Mouse (Mus musculus) stomach, embryonic 14.5 days (tissue): Measurements from ENCODE around the gene H1foo. TPM values are rescaled to one million over a fixed set of nuclear protein-coding genes. Genes with fewer than 3 reads are reported as not detected.

Experiments used
- ATAC-seq: fragments of 200-750 bp; cut with Nextera tagmentation; 2 replicates; pipeline ENCODE4 v1.8.0; 2017; ENCODE audit warnings: low read depth, moderate TSS enrichment; ENCODE audit not compliant: insufficient number of reproducible peaks, insufficient read depth, low FRiP score
- H3K27ac ChIP-seq: fragments of 300-500 bp; sonication (generic); 2 replicates; pipeline ENCODE4 v1.5.1; 2014; ENCODE audit warnings: mild to moderate bottlenecking, low read length, moderate library complexity, mixed read lengths
- H3K27me3 ChIP-seq: fragments of 300-500 bp; sonication (generic); 2 replicates; pipeline ENCODE4 v1.6.1; 2014; ENCODE audit warnings: low read length, control low read depth, mixed read lengths; ENCODE audit not compliant: control insufficient read depth, insufficient read depth
- H3K36me3 ChIP-seq: fragments of 300-500 bp; sonication (generic); 2 replicates; pipeline ENCODE4 v1.6.1; 2014; ENCODE audit warnings: mild to moderate bottlenecking, control low read depth, low read length, moderate library complexity, mixed read lengths; ENCODE audit not compliant: control insufficient read depth, insufficient read depth
- H3K4me1 ChIP-seq: fragments of 300-500 bp; sonication (generic); 2 replicates; pipeline ENCODE4 v1.6.1; 2014; ENCODE audit warnings: low read length, control low read depth, mixed read lengths; ENCODE audit not compliant: control insufficient read depth, insufficient read depth
- H3K4me2 ChIP-seq: fragments of 300-500 bp; sonication (generic); replicated peaks from 2 replicates; pipeline ENCODE4 v1.6.1; 2014; ENCODE audit warnings: low read depth, low read length, control low read depth
- H3K4me3 ChIP-seq: fragments of 300-500 bp; sonication (generic); 2 replicates; pipeline ENCODE4 v1.5.1; 2014; ENCODE audit warnings: low read depth, low read length, control low read depth
- H3K9ac ChIP-seq: fragments of 300-500 bp; sonication (generic); replicated peaks from 2 replicates; pipeline ENCODE4 v1.6.1; 2014; ENCODE audit warnings: low read depth, mild to moderate bottlenecking, control low read depth, low read length, moderate library complexity, mixed read lengths
- H3K9me3 ChIP-seq: fragments of 300-500 bp; sonication (generic); 2 replicates; pipeline ENCODE4 v1.6.1; 2016; ENCODE audit warnings: low read depth, low read length, control low read depth; ENCODE audit not compliant: control insufficient read depth
- WGBS: fragments of 180-500 bp; shearing (Covaris S2); extraction: QIAGEN DNeasy Blood & Tissue Kit; methylation state at CpG from one replicate; pipeline ENCODE4 v1.1.7; 2014; 5-methylcytosine and 5-hydroxymethylcytosine counted together
- polyA plus RNA-seq: library from polyadenylated mRNA; unstranded; fragments of >200 nt; fragmentation: Nextera tagmentation; extraction: Ambion mirVana; gene quantifications from 2 replicates; pipeline ENCODE4 v1.2.1, GENCODE M21; 2014

The H1foo gene
- polyA plus RNA-seq, 1 experiment from 2014 or later, result not detected

DNA sequence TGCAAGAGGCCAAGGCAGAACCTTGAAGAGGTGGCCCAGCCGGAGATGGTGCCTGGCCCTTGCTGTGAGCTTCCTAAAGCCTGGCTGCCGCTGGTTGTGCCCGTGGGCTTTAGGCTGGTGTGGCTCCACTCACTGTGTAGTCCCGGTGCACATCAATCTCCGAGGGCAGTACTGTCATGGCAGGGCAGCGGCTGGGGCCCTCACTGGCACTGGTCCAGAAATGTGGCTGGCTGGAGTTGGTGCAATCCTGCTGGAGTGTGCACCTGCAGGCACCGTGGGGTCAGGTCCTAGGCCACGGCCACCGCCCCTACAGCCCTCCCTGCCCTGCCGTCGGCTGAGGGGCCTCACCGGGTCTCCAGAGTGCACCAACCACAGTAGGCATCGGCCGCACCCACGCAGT lies 33.1 kb downstream of the H1foo start:
- peaks cover 6% of the 10 kb centered on the region; the same call in 1 of the 2 replicates for H3K4me1 ChIP-seq
- no peaks in the 10 kb centered on the region for H3K27me3 ChIP-seq
- H3K9ac ChIP-seq, result no peak overlapping the region
- no peak for ATAC-seq
- 76% methylated on average over 15 of the region's 15 CpGs for WGBS
- no peaks in the 10 kb centered on the region for H3K9me3 ChIP-seq
- H3K36me3 ChIP-seq, result peaks cover 12% of the 10 kb centered on the region; the same call in 1 of the 2 replicates
- H3K4me2 ChIP-seq, result no peak overlapping the region
- no peak overlapping the region for H3K4me3 ChIP-seq
- H3K27ac ChIP-seq, result no peak overlapping the region

GRCm38 (mm10) chr6:115978596-115978995 lies 33.9 kb downstream of the H1foo start:
- Histone ChIP-seq H3K4me3 (no peak overlapping the region), H3K27ac (no peak overlapping the region), H3K27me3 (no peaks in the 10 kb centered on the region), H3K4me1 (peaks cover 9% of the 10 kb centered on the region; the same call in 1 of the 2 replicates), H3K4me2 (no peak overlapping the region), H3K36me3 (peaks cover 12% of the 10 kb centered on the region; the same call in 1 of the 2 replicates), H3K9me3 (no peaks in the 10 kb centered on the region), H3K9ac (no peak overlapping the region)
- ATAC-seq, result no peak
- WGBS, result 63% methylated on average over 8 of the region's 8 CpGs

DNA sequence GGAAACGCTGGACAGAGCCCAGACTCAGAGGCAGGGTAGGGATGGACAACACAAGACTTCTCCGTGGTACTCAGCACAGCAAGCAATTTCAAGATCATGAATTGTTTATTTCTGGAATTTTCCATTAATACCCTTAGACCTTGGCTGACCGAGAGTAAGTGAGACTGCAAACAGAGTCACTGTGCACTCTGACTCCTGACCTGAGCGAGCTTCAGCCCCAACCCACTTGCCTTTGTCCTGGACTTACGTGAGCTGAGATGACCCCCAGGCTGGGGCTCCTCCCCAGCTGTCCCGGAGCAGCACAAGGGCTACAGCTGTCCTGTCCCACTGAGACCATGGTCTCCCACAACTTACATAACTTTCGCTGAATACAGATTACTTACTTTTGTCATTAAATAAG lies 38.2 kb downstream of the H1foo start:
- Histone ChIP-seq H3K36me3 (no peaks in the 10 kb centered on the region), H3K4me2 (no peak overlapping the region; the same call in 1 of the 2 replicates), H3K27me3 (no peaks in the 10 kb centered on the region), H3K9me3 (no peaks in the 10 kb centered on the region), H3K27ac (peak overlapping the region; percentile 68; the same call in 1 of the 2 replicates), H3K4me1 (peaks cover 38% of the 10 kb centered on the region), H3K9ac (no peak overlapping the region), H3K4me3 (no peak overlapping the region)
- WGBS, result 44% methylated on average over 7 of the region's 7 CpGs
- no peak for ATAC-seq

GRCm38 (mm10) chr6:115983306-115984038 lies 38.7 kb downstream of the H1foo start:
- WGBS, result 47% methylated on average over 12 of the region's 12 CpGs
- Histone ChIP-seq H3K4me1 (peaks cover 38% of the 10 kb centered on the region), H3K36me3 (no peaks in the 10 kb centered on the region), H3K4me2 (no peak overlapping the region; the same call in 1 of the 2 replicates), H3K27me3 (no peaks in the 10 kb centered on the region), H3K4me3 (no peak overlapping the region), H3K27ac (peak overlapping the region; percentile 68), H3K9ac (no peak overlapping the region), H3K9me3 (no peaks in the 10 kb centered on the region)
- ATAC-seq, result no peak

GRCm38 (mm10) chr6:115984580-115984979 lies 39.8 kb downstream of the H1foo start:
- 0 out of 2 replicates have a peak overlapping the region, but pooled peaks have one; percentile 17 for H3K4me2 ChIP-seq
- H3K27ac ChIP-seq, result no peak overlapping the region
- H3K4me3 ChIP-seq, result no peak overlapping the region
- H3K36me3 ChIP-seq, result no peaks in the 10 kb centered on the region
- H3K9ac ChIP-seq, result no peak overlapping the region
- ATAC-seq, result no peak
- H3K4me1 ChIP-seq, result peaks cover 38% of the 10 kb centered on the region
- no peaks in the 10 kb centered on the region for H3K9me3 ChIP-seq
- 46% methylated on average over 7 of the region's 7 CpGs for WGBS
- H3K27me3 ChIP-seq, result no peaks in the 10 kb centered on the region

DNA sequence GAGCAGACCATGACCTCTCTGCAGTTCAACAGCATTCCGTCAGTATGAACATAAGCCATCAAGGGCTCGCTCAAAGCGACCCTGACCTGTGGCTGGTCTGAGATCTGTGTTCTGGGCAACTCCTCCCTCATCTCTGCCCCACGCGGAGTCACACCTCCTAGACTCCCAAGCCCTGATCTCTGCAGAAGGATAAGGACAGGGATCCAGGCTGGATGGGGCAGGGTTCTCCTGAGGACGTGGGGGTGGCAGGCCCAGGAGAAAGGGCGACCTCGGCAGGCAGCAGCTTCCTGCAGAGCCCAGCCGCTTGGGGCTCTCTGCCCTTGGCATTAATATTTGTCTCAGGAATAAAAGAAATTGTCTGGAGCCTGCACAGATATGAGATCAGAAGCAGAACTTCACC lies 40.9 kb downstream of the H1foo start:
- Histone ChIP-seq H3K36me3 (no peaks in the 10 kb centered on the region), H3K4me2 (peak overlapping the region; percentile 17; the same call in 1 of the 2 replicates), H3K4me1 (peaks cover 40% of the 10 kb centered on the region), H3K9ac (no peak overlapping the region), H3K27ac (no peak overlapping the region), H3K27me3 (no peaks in the 10 kb centered on the region), H3K9me3 (no peaks in the 10 kb centered on the region), H3K4me3 (no peak overlapping the region)
- no peak for ATAC-seq
- WGBS, result 39% methylated on average over 9 of the region's 9 CpGs

DNA sequence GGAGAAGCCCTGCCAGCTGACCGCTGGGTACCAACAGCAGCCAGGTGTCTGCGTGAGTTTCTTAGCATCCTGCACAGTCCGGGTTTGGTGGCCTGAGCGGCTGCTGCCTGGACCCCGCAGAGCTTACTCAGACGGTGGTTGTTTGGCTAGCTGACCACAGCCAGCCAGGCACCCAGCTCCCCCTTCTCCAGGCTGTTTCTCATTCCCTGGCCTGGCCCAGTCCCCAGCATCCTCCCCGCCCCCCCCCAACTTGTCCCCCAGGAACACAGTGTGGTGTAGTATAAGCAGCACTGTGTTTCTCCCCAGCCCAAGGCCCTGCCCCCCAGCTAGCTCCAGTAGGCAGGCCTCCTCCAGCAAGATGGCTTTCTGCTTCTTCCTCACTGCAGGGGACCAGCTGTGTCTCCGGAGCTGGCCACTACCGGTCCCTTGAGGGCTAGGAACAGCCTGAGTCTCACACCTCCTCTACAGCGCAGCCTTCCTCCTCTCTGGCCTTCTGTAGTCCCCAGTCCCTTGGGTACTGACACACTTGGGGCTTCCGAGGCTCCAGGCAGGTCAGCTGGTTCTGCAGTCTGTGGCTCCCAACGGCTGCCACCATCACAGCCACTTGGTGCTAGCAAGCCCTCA lies 41.8 kb downstream of the H1foo start:
- Histone ChIP-seq H3K4me3 (no peak overlapping the region), H3K4me1 (peaks cover 49% of the 10 kb centered on the region), H3K9ac (no peak overlapping the region), H3K4me2 (0 out of 2 replicates have a peak overlapping the region, but pooled peaks have one; percentile 0), H3K27me3 (no peaks in the 10 kb centered on the region), H3K9me3 (no peaks in the 10 kb centered on the region), H3K36me3 (no peaks in the 10 kb centered on the region), H3K27ac (no peak overlapping the region)
- WGBS, result 54% methylated on average over 11 of the region's 12 CpGs
- no peak for ATAC-seq

DNA sequence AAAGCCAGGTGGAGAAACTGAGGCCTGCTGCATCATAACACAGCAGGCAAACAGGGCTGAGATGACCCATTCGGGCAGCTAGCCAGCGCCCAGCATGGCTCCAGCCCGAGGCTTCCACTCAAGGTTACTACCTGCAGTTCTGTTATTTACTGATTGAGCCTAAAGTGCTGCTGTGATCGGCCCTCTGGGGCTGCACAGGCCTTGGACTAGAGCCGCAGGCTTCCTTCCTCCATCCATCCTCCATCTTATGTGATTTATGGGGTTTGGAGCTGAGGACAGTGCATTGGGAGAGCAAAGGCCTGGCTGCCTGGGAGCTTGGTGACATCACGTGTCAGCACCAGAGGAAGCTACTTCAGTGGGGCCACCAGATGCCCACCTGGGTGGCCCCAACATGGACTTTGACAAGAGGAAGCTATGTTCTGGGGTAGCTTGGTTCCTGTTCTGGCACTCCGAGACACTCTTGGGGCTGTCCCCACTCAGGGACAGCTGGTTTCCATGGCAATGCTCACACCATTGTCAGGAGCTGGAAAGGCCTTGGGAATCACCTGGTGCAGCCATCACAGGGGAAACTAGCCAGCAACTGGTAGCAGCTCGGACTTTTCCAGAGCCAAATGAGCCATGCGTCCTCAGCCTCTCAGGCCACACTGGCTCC lies 42.5 kb downstream of the H1foo start:
- no peaks in the 10 kb centered on the region for H3K9me3 ChIP-seq
- H3K4me1 ChIP-seq, result peaks cover 52% of the 10 kb centered on the region
- no peak overlapping the region for H3K27ac ChIP-seq
- 62% methylated on average over 9 of the region's 9 CpGs for WGBS
- no peak overlapping the region for H3K4me3 ChIP-seq
- H3K27me3 ChIP-seq, result no peaks in the 10 kb centered on the region
- H3K9ac ChIP-seq, result no peak overlapping the region
- ATAC-seq, result no peak
- H3K36me3 ChIP-seq, result no peaks in the 10 kb centered on the region
- 0 out of 2 replicates have a peak overlapping the region, but pooled peaks have one; percentile 0 for H3K4me2 ChIP-seq
